Mouse (Mus musculus) T-cell, adult 2 months (primary cell): Measurements from ENCODE around the gene Enho.
"Not testable (repeated sequence)": the region's sequence is repeated elsewhere in the genome, so short reads cannot be mapped to it uniquely, and the experiment has no call there.

ENCODE experiments used
- DNase-seq: peaks from one replicate; pipeline ENCODE4 v3.0.0; 2022; ENCODE audit warnings: low spot score

The Enho gene

GRCm38 (mm10) chr4:41639913-41640507, at the start of gene Enho:
Gene Enho (minus strand): TSS chr4:41640324.
- peak; percentile 82 for DNase-seq

- DNase-seq = not testable (repeated sequence)
These were observed 48.4 kb upstream of the Enho start for GRCm38 (mm10) chr4:41688562-41688961.

GRCm38 (mm10) chr4:41685882-41686492, 45.9 kb upstream of the Enho start:
- not testable (repeated sequence) for DNase-seq

- DNase-seq = not testable (repeated sequence)
These were observed 44.9 kb upstream of the Enho start for GRCm38 (mm10) chr4:41684931-41685453.

GRCm38 (mm10) chr4:41684131-41684930, 44.2 kb upstream of the Enho start:
- not testable (repeated sequence) for DNase-seq

- DNase-seq = not testable (repeated sequence)
These were observed 43.2 kb upstream of the Enho start for GRCm38 (mm10) chr4:41683303-41683702.

- DNase-seq = no peak
These were observed 42.7 kb upstream of the Enho start for GRCm38 (mm10) chr4:41682789-41683188.

- DNase-seq = no peak
These were observed 41.8 kb upstream of the Enho start for GRCm38 (mm10) chr4:41681947-41682346.

- DNase-seq = no peak
These were observed 41.1 kb upstream of the Enho start for GRCm38 (mm10) chr4:41681176-41681575.

GRCm38 (mm10) chr4:41679291-41679690, 39.2 kb upstream of the Enho start:
- no peak for DNase-seq

- no peak for DNase-seq
These were observed 38.7 kb upstream of the Enho start for GRCm38 (mm10) chr4:41678863-41679262.

GRCm38 (mm10) chr4:41677006-41677629, 37.0 kb upstream of the Enho start:
- DNase-seq = no peak

GRCm38 (mm10) chr4:41676248-41677005, 36.3 kb upstream of the Enho start:
- DNase-seq = no peak

- no peak for DNase-seq
These were observed 33.1 kb upstream of the Enho start for GRCm38 (mm10) chr4:41673186-41673585.

GRCm38 (mm10) chr4:41672522-41672963, 32.4 kb upstream of the Enho start:
- no peak for DNase-seq

- DNase-seq = no peak
These were observed 31.9 kb upstream of the Enho start for GRCm38 (mm10) chr4:41671963-41672480.

- DNase-seq = no peak
These were observed 31.4 kb upstream of the Enho start for GRCm38 (mm10) chr4:41671500-41671899.

- no peak for DNase-seq
These were observed 30.7 kb upstream of the Enho start for GRCm38 (mm10) chr4:41670836-41671235.

GRCm38 (mm10) chr4:41666646-41667045, 26.5 kb upstream of the Enho start:
- no peak for DNase-seq

GRCm38 (mm10) chr4:41665009-41665675, 25.0 kb upstream of the Enho start:
- DNase-seq = no peak

GRCm38 (mm10) chr4:41664533-41664932, 24.4 kb upstream of the Enho start:
- no peak for DNase-seq
